Mouse (Mus musculus): ENCODE results near the gene Gnas. TPM values are rescaled to one million over a fixed set of nuclear protein-coding genes. Genes with fewer than 3 reads are reported as not detected.
"Not testable (repeated sequence)": the region's sequence is repeated elsewhere in the genome, so short reads cannot be mapped to it uniquely, and the experiment has no call there.

The Gnas gene
- total RNA-seq, 2 experiments from 2014 or later: 1,660 to 1,705 TPM

DNA sequence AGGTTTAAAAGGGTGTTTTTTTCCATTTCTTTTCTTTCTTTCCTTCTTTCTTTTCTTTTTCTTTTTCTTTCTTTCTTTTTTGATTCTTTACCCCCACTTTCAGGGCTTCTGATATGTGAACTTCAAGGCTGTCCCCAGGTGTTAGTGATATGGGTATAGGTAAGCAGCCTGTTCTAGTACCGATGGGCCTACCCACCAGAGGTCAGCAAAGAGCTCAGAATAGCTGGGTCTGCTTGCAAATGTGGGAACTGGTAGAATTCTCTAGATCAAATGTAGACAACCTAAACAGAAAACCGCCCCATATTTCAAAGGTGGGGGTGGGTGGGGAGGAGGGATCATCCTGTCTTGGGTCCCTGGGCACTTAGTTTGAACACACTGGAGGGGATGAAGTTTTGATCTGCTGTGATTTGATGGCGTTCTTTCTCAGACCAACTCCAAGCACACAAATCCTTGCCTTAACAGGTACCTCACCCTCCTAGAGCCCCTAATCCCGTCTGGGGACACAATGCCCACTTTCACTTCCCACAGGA is 28.1 kb downstream of the Gnas start:
- intact Hi-C loops (cut with DNase I; ENCODE audit: low total_unique reads): loop anchor here (5.0 kb wide), 3 partner anchors 345 to 590 kb away; no protein-coding TSS in a partner anchor
- DNase-seq: peak; percentile 71

- intact Hi-C loops (cut with DNase I; ENCODE audit: low total_unique reads): loop anchor here (5.0 kb wide), 3 partner anchors 345 to 590 kb away; no protein-coding TSS in a partner anchor
- DNase-seq: no peak
Observed at GRCm38 (mm10) chr2:174312661-174313060, 28.5 kb downstream of the Gnas start.

DNA sequence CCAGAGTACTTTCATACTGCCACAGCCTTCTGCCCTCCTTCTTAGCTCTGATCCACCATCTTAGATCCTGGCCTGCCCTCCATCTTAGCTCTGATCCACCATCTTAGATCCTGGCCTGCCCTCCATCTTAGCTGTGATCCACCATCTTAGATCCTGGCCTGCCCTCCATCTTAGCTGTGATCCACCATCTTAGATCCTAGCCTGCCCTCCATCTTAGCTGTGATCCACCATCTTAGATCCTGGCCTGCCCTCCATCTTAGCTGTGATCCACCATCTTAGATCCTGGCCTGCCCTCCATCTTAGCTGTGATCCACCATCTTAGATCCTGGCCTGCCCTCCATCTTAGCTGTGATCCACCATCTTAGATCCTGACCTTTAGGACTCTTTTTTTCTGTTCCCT is 31.3 kb downstream of the Gnas start:
- DNase-seq; intact Hi-C loops (cut with DNase I; ENCODE audit: low total_unique reads): not testable (repeated sequence)

GRCm38 (mm10) chr2:174316661-174317060 is 32.5 kb downstream of the Gnas start:
- intact Hi-C loops (cut with DNase I; ENCODE audit: low total_unique reads): no loop called here
- no peak for DNase-seq

DNA sequence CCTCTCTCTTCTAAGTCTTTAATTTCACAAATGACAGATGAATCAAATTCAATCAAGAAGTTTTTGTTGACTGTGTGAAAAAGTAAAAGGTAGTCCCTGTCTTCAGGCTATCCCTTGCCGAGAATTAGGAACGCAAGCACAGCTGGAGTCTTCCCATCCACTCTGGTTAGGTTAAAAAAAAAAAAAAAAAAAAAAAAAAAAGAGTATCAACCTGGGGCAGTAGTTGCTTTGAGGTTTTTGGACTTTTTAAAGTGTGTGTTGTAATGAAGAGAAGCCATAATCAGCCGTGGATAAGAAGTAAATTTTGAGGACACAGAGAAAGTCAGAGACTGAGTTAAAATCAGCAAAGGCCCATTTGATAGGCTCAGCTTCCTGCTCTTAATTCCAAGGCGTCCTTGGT is 41.9 kb downstream of the Gnas start:
- intact Hi-C loops (cut with DNase I; ENCODE audit: low total_unique reads): loop anchor here (10.0 kb wide), 1 partner anchor 149 kb away; the partner anchor contains the start of gene Prelid3b
- no peak for DNase-seq

DNA sequence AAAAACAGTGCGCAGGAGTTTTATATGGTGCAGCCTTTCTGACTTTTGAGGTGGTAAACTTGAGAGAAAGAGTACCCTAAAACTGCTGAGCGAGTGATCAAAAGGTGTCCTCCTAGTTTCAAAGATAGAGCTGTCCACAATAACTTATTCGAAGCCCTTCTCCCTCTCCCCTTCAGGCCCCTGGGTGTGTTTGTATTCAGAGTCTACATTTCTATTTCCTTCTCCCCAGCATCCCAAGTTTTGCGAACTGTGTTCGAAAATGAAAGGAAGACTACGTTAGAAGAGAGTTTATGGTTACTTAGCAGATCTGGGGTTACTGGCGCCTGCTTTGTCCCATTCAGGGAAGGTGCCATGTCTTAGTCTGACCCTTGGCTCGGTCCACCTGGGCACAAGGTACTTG is 42.4 kb downstream of the Gnas start:
- DNase-seq: no peak
- intact Hi-C loops (cut with DNase I; ENCODE audit: low total_unique reads): loop anchor here (10.0 kb wide), 1 partner anchor 148 kb away; the partner anchor contains the start of gene Prelid3b

DNA sequence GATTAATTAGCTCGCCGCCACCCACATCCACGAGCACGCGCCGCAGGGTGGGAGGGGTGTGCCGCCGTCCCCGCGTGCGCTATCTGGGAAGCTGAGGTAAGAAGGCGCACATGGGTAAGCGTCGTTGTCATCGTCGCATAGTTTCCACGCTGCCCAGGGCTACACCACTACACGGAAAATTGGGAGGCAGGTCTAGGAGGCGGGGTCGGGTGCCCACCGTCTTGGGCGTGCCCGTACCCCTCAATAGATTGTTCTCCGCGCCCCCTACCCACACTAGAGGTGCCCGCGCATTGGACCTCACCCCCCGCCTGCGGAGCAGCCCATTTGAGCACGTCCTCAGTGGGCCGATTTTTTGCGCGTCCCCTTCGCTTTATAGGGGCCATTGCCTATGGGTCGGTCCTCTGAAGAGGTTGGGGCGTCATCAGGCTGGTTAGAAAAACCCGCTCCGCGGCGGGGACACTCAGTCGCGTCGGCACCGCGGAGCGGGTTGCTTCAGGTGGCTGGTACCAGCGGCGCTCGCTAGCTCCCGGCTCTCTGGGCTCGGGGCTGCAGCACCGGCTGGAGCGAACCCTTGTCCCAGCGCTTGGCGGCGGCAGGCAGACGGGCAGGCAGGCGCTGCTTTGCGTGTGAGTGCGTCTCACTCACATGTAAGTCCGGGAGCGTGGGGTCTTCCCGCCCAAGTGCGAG is 43.3 kb downstream of the Gnas start:
- intact Hi-C loops (cut with DNase I; ENCODE audit: low total_unique reads): loop anchor here (10.0 kb wide), 1 partner anchor 147 kb away; the partner anchor contains the start of gene Prelid3b
- DNase-seq: peak; percentile 47

DNA sequence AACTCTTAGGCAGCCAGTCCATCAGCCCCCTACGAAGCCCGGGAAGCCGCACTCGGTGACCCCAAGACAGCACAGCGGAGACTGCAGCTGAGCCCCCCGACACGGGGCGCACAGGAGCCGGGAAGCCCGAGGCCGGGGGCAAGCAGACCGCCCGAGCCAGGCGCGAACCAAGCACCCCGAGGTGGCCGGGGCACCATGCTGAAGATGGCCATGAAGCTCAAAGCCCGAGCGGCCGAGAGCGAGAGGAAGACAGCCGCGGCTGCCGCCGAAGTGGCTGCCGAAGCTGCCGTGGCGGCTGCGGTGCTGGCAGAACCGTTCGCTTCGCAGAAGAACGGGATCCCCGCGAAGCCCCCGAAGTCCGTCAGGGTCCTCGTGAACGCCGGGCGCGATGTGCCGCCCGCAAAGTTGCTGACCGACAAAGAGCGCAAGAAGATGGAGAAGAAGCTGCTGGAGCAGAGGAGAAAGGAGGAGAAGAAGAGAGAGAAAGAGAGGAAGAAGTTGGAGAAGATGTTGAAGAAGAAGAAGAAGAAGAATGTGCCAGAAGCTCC is 44.3 kb downstream of the Gnas start:
- DNase-seq: no peak
- intact Hi-C loops (cut with DNase I; ENCODE audit: low total_unique reads): loop anchor here (10.0 kb wide), 1 partner anchor 146 kb away; the partner anchor contains the start of gene Prelid3b

GRCm38 (mm10) chr2:174328926-174329662 is 45.0 kb downstream of the Gnas start:
- intact Hi-C loops (cut with DNase I; ENCODE audit: low total_unique reads): loop anchor here (10.0 kb wide), 1 partner anchor 146 kb away; the partner anchor contains the start of gene Prelid3b
- peak; percentile 37 for DNase-seq

DNA sequence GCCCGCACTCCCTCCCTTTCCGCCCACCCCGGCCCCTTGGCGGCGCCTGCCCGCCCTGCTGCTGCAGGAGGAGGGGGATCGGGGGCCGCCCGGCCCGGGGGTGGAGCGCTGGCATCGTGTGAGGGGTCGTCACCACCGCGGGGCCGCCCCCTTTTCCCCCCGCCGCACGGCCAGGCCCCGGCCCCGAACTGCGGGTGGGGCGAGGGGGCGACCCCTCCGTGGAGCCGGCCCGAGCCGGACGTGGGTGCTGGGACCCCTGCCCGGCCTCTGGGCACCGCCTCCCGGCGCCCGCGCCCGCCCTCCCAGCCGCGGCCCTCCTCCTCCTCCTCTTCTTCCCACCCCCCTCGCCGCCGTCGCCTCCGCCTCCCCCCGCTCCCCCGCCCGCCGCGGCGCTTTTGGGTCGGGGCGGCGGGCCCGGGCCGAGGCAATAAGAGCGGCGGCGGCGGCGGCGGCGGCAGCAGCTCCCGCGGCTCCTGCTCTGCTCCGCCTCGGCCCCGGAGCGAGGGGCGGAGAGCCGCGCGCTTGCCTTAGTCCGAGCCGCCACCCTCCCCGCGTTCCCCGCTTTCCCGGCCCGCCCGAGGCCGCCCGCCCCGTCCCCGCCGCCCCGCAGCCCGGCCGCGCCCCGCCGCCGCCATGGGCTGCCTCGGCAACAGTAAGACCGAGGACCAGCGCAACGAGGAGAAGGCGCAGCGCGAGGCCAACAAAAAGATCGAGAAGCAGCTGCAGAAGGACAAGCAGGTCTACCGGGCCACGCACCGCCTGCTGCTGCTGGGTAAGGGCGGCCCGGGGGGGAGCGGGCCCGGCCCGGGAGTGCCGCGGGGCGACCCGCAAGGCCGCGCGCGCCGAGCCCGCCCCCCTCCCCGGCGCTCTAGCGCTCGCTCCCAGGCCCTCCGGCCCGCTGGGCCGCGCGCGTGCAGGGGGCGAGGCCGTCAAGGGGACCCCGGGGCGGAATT is 45.8 kb downstream of the Gnas start:
- DNase-seq: peak; percentile 92
- intact Hi-C loops (cut with DNase I; ENCODE audit: low total_unique reads): loop anchor here (10.0 kb wide), 1 partner anchor 145 kb away; the partner anchor contains the start of gene Prelid3b

GRCm38 (mm10) chr2:174330616-174331191 is 46.6 kb downstream of the Gnas start:
- intact Hi-C loops (cut with DNase I; ENCODE audit: low total_unique reads): no loop called here
- DNase-seq: peak; percentile 83

- intact Hi-C loops (cut with DNase I; ENCODE audit: low total_unique reads): no loop called here
- no peak for DNase-seq
Observed at GRCm38 (mm10) chr2:174331282-174332030, 47.3 kb downstream of the Gnas start.

DNA sequence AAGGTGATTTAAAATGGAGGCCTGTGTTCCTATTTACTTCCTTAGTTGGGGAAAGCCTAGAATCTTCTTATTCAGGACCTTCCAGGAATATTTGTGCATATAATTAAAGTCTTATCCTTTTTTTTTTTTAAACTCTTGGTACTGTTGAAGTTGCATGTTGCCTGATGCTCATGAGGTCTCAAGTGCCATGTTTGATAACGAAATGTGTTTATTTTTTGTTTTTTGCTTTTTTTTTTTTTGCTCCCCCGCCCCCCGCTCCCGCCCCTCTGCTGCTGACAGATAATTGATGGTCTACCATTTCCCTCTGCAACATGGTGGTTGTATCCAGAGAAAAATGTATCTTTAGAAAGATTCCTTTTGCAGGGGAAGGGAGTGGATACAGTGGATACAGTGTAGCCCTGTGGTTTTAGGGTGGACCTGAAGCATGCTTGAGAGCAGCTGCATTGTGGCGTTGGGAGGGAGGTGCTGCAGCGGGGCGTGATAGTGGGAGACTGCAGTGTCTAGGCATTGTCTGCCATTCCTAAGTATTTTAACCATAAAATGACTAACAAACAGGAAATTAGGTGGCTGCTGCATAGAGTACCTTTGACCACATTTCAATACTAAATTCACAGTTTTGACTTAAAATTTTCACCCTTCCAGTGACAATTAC is 49.2 kb downstream of the Gnas start:
- intact Hi-C loops (cut with DNase I; ENCODE audit: low total_unique reads): no loop called here
- no peak for DNase-seq

GRCm38 (mm10) chr2:174334415-174334814 is 50.3 kb downstream of the Gnas start:
- DNase-seq: peak; percentile 64
- intact Hi-C loops (cut with DNase I; ENCODE audit: low total_unique reads): no loop called here

GRCm38 (mm10) chr2:174337275-174337674 is 53.2 kb downstream of the Gnas start:
- DNase-seq: no peak
- intact Hi-C loops (cut with DNase I; ENCODE audit: low total_unique reads): no loop called here

GRCm38 (mm10) chr2:174339701-174340100 is 55.6 kb downstream of the Gnas start:
- intact Hi-C loops (cut with DNase I; ENCODE audit: low total_unique reads): no loop called here
- DNase-seq: no peak

GRCm38 (mm10) chr2:174340229-174340892 is 56.2 kb downstream of the Gnas start:
- DNase-seq: no peak
- intact Hi-C loops (cut with DNase I; ENCODE audit: low total_unique reads): no loop called here

Measured in gastrocnemius, postnatal 14 days (tissue).